Mouse (Mus musculus) spleen, postnatal 10 days (tissue): ENCODE measurements around the gene Ublcp1.
A peak's percentile ranks its signal among the peaks of the same experiment; 100 is the strongest.

Source experiments
- DNase-seq, 2 experiments: peaks; one replicate each; pipeline ENCODE4 v3.0.0; 2021 to 2022; ENCODE audit warnings: low spot score in 2 of 2

The Ublcp1 gene

GRCm38 (mm10) chr11:44422337-44423111 lies 47.8 kb downstream of the Ublcp1 start:
- no peak for DNase-seq

- no peak for DNase-seq
Observed at GRCm38 (mm10) chr11:44417403-44417802, 52.9 kb downstream of the Ublcp1 start.

- no peak for DNase-seq
Observed at GRCm38 (mm10) chr11:44414605-44415004, 55.7 kb downstream of the Ublcp1 start.

GRCm38 (mm10) chr11:44413371-44413770 lies 56.9 kb downstream of the Ublcp1 start:
- no peak for DNase-seq

- peak in 1 of 2 experiments; percentile 42 for DNase-seq
Observed at GRCm38 (mm10) chr11:44412276-44412675, 58.0 kb downstream of the Ublcp1 start.

- DNase-seq: no peak
Observed at GRCm38 (mm10) chr11:44410413-44410812, 59.9 kb downstream of the Ublcp1 start.

- no peak for DNase-seq
Observed at GRCm38 (mm10) chr11:44408626-44409025, 61.7 kb downstream of the Ublcp1 start.

- DNase-seq: no peak
Observed at GRCm38 (mm10) chr11:44406457-44406856, 63.8 kb downstream of the Ublcp1 start.

- no peak for DNase-seq
Observed at GRCm38 (mm10) chr11:44405961-44406360, 64.3 kb downstream of the Ublcp1 start.

GRCm38 (mm10) chr11:44405113-44405512 lies 65.2 kb downstream of the Ublcp1 start:
- DNase-seq: no peak
